9 mouse cellular contexts compared by ENCODE assay signal in the genomic region with DNA sequence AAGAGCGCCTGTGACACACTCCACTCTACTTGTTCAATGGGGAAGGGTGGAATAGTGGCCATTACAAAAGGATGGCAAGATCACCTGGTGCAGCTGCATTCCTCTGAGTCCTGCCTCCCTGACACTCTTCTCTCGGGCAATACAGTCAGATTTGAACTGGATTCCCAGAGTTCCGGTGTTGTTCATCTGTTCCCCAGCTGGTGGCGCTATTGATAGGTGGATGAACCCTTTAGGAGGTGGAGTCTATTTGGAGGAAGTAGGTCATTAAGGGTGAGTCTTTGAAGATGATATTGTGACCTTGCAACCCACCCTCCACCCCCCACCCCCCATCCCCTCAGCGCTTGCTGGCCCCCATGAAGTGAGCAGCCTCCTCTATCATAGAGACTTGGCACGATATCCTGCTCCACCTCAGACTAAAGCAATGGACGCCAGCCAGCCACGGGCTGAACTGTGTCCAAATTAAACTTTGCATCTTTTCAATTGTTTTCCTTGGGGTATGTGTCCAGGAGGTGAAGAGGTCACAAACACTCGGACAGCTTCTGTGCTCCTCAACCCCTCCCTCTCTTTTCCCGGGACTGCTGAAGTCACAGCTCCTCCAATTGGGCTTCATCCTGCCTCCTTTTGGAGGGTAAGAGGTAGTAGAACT.
DNase-seq lines count a peak whose midpoint lies in the region; ATAC-seq and TF ChIP-seq lines count a peak whose summit lies in the region.
"Had no signal": no experiment of that assay in that cellular context is flagged by ENCODE, and none has a peak within 500 bp of the region (broad histone marks: within the 10 kb centered on the region; RNA-seq: fewer than 3 reads in every experiment).

No protein-coding gene starts in this region.

- no peak overlapping the region for H3K27ac ChIP-seq in liver, embryonic 14.5 days
- no peak overlapping the region for H3K27ac ChIP-seq in forebrain, embryonic 16.5 days (ENCODE audit: low read length)
- H3K27ac ChIP-seq: embryonic facial prominence, embryonic 15.5 days had no signal

- intact Hi-C loops in left cerebral cortex, postnatal 10 days (cut with DNase I) = no loop called here

- H3K9me3 ChIP-seq in E14TG2a.4 (ENCODE audit: low read length) = peaks cover 6% of the 10 kb centered on the region
- peaks cover 2% of the 10 kb centered on the region; the same call in 1 of the 2 replicates for H3K9me3 ChIP-seq in liver, embryonic 14.5 days (ENCODE audit: control insufficient read depth, low read length)
- H3K9me3 ChIP-seq in forebrain, embryonic 16.5 days (ENCODE audit: control insufficient read depth, low read length) = no peaks in the 10 kb centered on the region
- H3K9me3 ChIP-seq: embryonic facial prominence, embryonic 15.5 days had no signal

- H3K4me3 ChIP-seq in E14TG2a.4 (replicated peaks; ENCODE audit: low read length) = no peak overlapping the region
- H3K4me3 ChIP-seq in liver, embryonic 14.5 days (ENCODE audit: insufficient read depth in 1 of 2, low read depth in 2 of 2, low read length in 2 of 2) = no peak overlapping the region
- no peak overlapping the region for H3K4me3 ChIP-seq in forebrain, embryonic 16.5 days (replicated peaks; ENCODE audit: low read length)
- H3K4me3 ChIP-seq: embryonic facial prominence, embryonic 15.5 days had no signal

- H3K4me1 ChIP-seq in E14TG2a.4 (replicated peaks; ENCODE audit: low read depth, low read length) = peaks cover 22% of the 10 kb centered on the region
- H3K4me1 ChIP-seq in liver, embryonic 14.5 days (replicated peaks; ENCODE audit: control insufficient read depth in 2 of 2, insufficient read depth in 2 of 2, low read length in 1 of 2) = no peaks in the 10 kb centered on the region
- peaks cover 14% of the 10 kb centered on the region for H3K4me1 ChIP-seq in forebrain, embryonic 16.5 days (replicated peaks; ENCODE audit: control insufficient read depth, insufficient read depth, low read length)

- DNase-seq in left cerebral cortex, adult 18-20 months (ENCODE audit: low spot score in 2 of 2) = peak; percentile 24 to 54
- no peak for DNase-seq in left cerebral cortex, postnatal 10 days (ENCODE audit: extremely low spot score in 1 of 2, low spot score in 2 of 2)
- peak; percentile 31 for DNase-seq in WW6 (ENCODE audit: low read depth, low spot score)
- DNase-seq in cerebellum, postnatal 36 days = peak; percentile 57 to 59
- DNase-seq in liver, embryonic 14.5 days (ENCODE audit: low read depth in 3 of 3, low spot score in 3 of 3) = no peak
- DNase-seq in testis, postnatal 14 days (ENCODE audit: low spot score) = peak; percentile 60

- no peak overlapping the region for H3K4me2 ChIP-seq in liver, embryonic 14.5 days (ENCODE audit: low read depth)
- no peak overlapping the region for H3K4me2 ChIP-seq in forebrain, embryonic 16.5 days (ENCODE audit: low read length)
- H3K4me2 ChIP-seq: embryonic facial prominence, embryonic 15.5 days had no signal

- TF ChIP-seq EP300 in liver, embryonic 14.5 days (IDR thresholded peaks at IDR 0.05; ENCODE audit: low read depth) = no peak

- no peak overlapping the region for H3K9ac ChIP-seq in liver, embryonic 14.5 days (replicated peaks)
- no peak overlapping the region for H3K9ac ChIP-seq in forebrain, embryonic 16.5 days (replicated peaks; ENCODE audit: low read depth, low read length)
- H3K9ac ChIP-seq: embryonic facial prominence, embryonic 15.5 days had no signal

- peaks cover 19% of the 10 kb centered on the region for H3K27me3 ChIP-seq in E14TG2a.4 (ENCODE audit: insufficient read depth, low read length)
- H3K27me3 ChIP-seq in liver, embryonic 14.5 days (ENCODE audit: control insufficient read depth, insufficient read depth, low read length) = no peaks in the 10 kb centered on the region
- H3K27me3 ChIP-seq in forebrain, embryonic 16.5 days (replicated peaks; ENCODE audit: control insufficient read depth, insufficient read depth, low read length) = no peaks in the 10 kb centered on the region
- H3K27me3 ChIP-seq: embryonic facial prominence, embryonic 15.5 days had no signal

- ATAC-seq in liver, embryonic 14.5 days (ENCODE audit: insufficient read depth) = no peak
- ATAC-seq in forebrain, embryonic 16.5 days = no peak

- peak; percentile 57 for TF ChIP-seq CTCF in E14TG2a.4 (conservative IDR thresholded peaks at IDR 0.05; ENCODE audit: low read length)
- TF ChIP-seq CTCF in liver, embryonic 14.5 days (IDR thresholded peaks at IDR 0.05; ENCODE audit: low read depth) = peak; percentile 48

- 57% methylated on average over 10 of the region's 10 CpGs for WGBS in liver, embryonic 14.5 days (ENCODE audit: insufficient replicate concordance)
- WGBS in forebrain, embryonic 16.5 days = 56% methylated on average over 10 of the region's 10 CpGs

- no peaks in the 10 kb centered on the region for H3K36me3 ChIP-seq in E14TG2a.4 (ENCODE audit: insufficient read depth, low read length)
- H3K36me3 ChIP-seq in liver, embryonic 14.5 days (replicated peaks; ENCODE audit: control insufficient read depth, insufficient read depth, low read depth) = no peaks in the 10 kb centered on the region
- no peaks in the 10 kb centered on the region for H3K36me3 ChIP-seq in forebrain, embryonic 16.5 days (ENCODE audit: control insufficient read depth, insufficient read depth)
- H3K36me3 ChIP-seq: embryonic facial prominence, embryonic 15.5 days had no signal

Comparison
In these comparisons a context has a peak if more than half of its experiments do, and no peak if none do; other contexts are left out.
1. DNase-seq: peak in left cerebral cortex, adult 18-20 months (2 of 2), WW6 (single experiment), cerebellum, postnatal 36 days (2 of 2) and testis, postnatal 14 days (single experiment); none in left cerebral cortex, postnatal 10 days (0 of 2) and liver, embryonic 14.5 days (0 of 3).